Mouse (Mus musculus) erythroblast, embryonic 14.5 days (primary cell): ENCODE data around the gene Upk1b.

Experiments
- GATA1 ChIP-seq: IDR thresholded peaks from 2 replicates; pipeline ENCODE4 v1.6.1; 2012; ENCODE audit warnings: low read length, inconsistent platforms, mixed read lengths
- TAL1 ChIP-seq: IDR thresholded peaks from 3 replicates; pipeline ENCODE4 v1.6.1; 2012; ENCODE audit warnings: low read length, inconsistent platforms, mixed read lengths

GRCm38 (mm10) chr16:38728576-38729132 is 71.5 kb downstream of the Upk1b start:
- TF ChIP-seq GATA1 (no peak), TAL1 (no peak)
